Mouse (Mus musculus): ENCODE measurements around the gene Ddr2.

DNA sequence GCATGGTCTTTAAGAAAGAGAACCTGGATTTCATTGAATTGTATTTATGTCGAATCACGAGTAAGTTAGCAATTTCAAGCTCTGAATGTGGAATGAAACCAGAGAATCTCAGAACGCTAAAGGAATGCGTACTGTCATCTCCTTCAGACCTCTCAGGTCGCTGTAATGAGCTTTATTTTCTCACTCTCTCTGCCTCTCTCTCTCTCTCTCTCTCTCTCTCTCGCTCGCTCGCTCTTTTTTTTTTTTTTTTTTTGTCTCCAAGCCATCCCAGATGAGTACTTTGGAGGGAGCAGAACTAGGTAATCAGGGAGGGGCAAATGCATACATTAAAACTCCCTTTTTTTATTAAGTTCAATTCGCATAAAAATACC is 141.1 kb downstream of the Ddr2 start:
- TF ChIP-seq EP300 (IDR thresholded peaks at IDR 0.05; ENCODE audit: low read depth) (no peak), CTCF (IDR thresholded peaks at IDR 0.05; ENCODE audit: low read depth) (no peak)

All from liver, postnatal 0 days (tissue).